Mouse (Mus musculus) brain, embryonic 14.5 days (tissue): ENCODE results near the gene Fthl17f.
"Not testable (repeated sequence)": the region's sequence is repeated elsewhere in the genome, so short reads cannot be mapped to it uniquely, and the experiment has no call there.

Source experiments
- CTCF ChIP-seq: fragments of 200-500 bp; IDR thresholded peaks from 2 replicates; pipeline ENCODE4 v1.5.1; 2012; ENCODE audit warnings: inconsistent platforms, mild to moderate bottlenecking, moderate library complexity, borderline replicate concordance; ENCODE audit not compliant: insufficient read depth, insufficient read length; ENCODE audit errors: extremely low read depth
- POLR2A ChIP-seq: fragments of 200-500 bp; IDR thresholded peaks from 2 replicates; pipeline ENCODE4 v1.6.1; 2012; ENCODE audit warnings: mild to moderate bottlenecking, inconsistent platforms, borderline replicate concordance; ENCODE audit not compliant: poor library complexity, insufficient read depth, insufficient read length, severe bottlenecking; ENCODE audit errors: extremely low read depth

GRCm38 (mm10) chrX:9062715-9063114, at the start of gene Fthl17f:
- TF ChIP-seq CTCF, POLR2A: not testable (repeated sequence)
